Mouse (Mus musculus) stomach, postnatal 0 days (tissue): ENCODE results near the gene Dnajc4. TPM values are rescaled to one million over a fixed set of nuclear protein-coding genes. Genes with fewer than 3 reads are reported as not detected.

Source experiments
- ATAC-seq: fragments of 200-750 bp; cut with Nextera tagmentation; 2 replicates; pipeline ENCODE4 v1.8.0; 2017; ENCODE audit not compliant: low FRiP score, low TSS enrichment
- DNase-seq: peaks from one replicate; pipeline ENCODE4 v3.0.0-alpha.2; 2016; ENCODE audit warnings: low spot score
- H3K27ac ChIP-seq: fragments of 300-500 bp; sonication (generic); replicated peaks from 2 replicates; pipeline ENCODE4 v1.5.1; 2014; ENCODE audit warnings: mild to moderate bottlenecking, control low read depth
- H3K27me3 ChIP-seq: fragments of 300-500 bp; sonication (generic); 2 replicates; pipeline ENCODE4 v1.6.1; 2014; ENCODE audit warnings: low read length; ENCODE audit not compliant: control insufficient read depth, insufficient read depth
- H3K36me3 ChIP-seq: fragments of 300-500 bp; sonication (generic); 2 replicates; pipeline ENCODE4 v1.6.1; 2014; ENCODE audit warnings: low read length, mixed read lengths; ENCODE audit not compliant: control insufficient read depth, insufficient read depth
- H3K4me1 ChIP-seq: fragments of 300-500 bp; sonication (generic); replicated peaks from 2 replicates; pipeline ENCODE4 v1.6.1; 2014; ENCODE audit warnings: antibody characterized with exemption; ENCODE audit not compliant: control insufficient read depth, insufficient read depth
- H3K4me2 ChIP-seq: fragments of 300-500 bp; sonication (generic); replicated peaks from 2 replicates; pipeline ENCODE4 v1.6.1; 2014; ENCODE audit warnings: low read depth, mild to moderate bottlenecking, control low read depth, moderate library complexity
- H3K4me3 ChIP-seq: fragments of 300-500 bp; sonication (generic); 2 replicates; pipeline ENCODE4 v1.5.1; 2014; ENCODE audit warnings: low read depth, low read length, control low read depth
- H3K9ac ChIP-seq: fragments of 300-500 bp; sonication (generic); 2 replicates; pipeline ENCODE4 v1.6.1; 2014; ENCODE audit warnings: mild to moderate bottlenecking, low read length, control low read depth, mixed read lengths
- H3K9me3 ChIP-seq: fragments of 300-500 bp; sonication (generic); 2 replicates; pipeline ENCODE4 v1.6.1; 2016; ENCODE audit warnings: low read length; ENCODE audit not compliant: control insufficient read depth
- CTCF ChIP-seq: IDR thresholded peaks from 2 replicates; pipeline ENCODE4 v1.5.1; 2016; ENCODE audit warnings: antibody characterized with exemption, low read depth, mild to moderate bottlenecking, moderate library complexity
- EP300 ChIP-seq: optimal IDR thresholded peaks from 2 replicates; pipeline ENCODE3; 2016; ENCODE audit warnings: antibody characterized with exemption
- WGBS: fragments of 180-500 bp; shearing (Covaris S2); extraction: QIAGEN DNeasy Blood & Tissue Kit; methylation state at CpG from one replicate; pipeline ENCODE4 v1.1.7; 2014; 5-methylcytosine and 5-hydroxymethylcytosine counted together
- polyA plus RNA-seq: library from polyadenylated mRNA; unstranded; fragments of >200 nt; fragmentation: Nextera tagmentation; extraction: Ambion mirVana; gene quantifications from 2 replicates; pipeline ENCODE4 v1.2.1, GENCODE M21; 2015

The Dnajc4 gene
- polyA plus RNA-seq, 1 experiment from 2014 or later: 33.0 TPM

GRCm38 (mm10) chr19:7034006-7034405 lies 41.6 kb upstream of the Dnajc4 start:
- WGBS: 94% methylated on average over 5 of the region's 5 CpGs
- no peak overlapping the region for H3K9ac ChIP-seq
- no peak overlapping the region for H3K4me3 ChIP-seq
- ATAC-seq (no peak), DNase-seq (no peak)
- no peak overlapping the region for H3K27ac ChIP-seq
- peaks cover 4% of the 10 kb centered on the region; the same call in 1 of the 2 replicates for H3K4me1 ChIP-seq
- no peaks in the 10 kb centered on the region for H3K27me3 ChIP-seq
- peaks cover 20% of the 10 kb centered on the region for H3K36me3 ChIP-seq
- H3K9me3 ChIP-seq: no peaks in the 10 kb centered on the region
- TF ChIP-seq CTCF: no peak
- no peak for TF ChIP-seq EP300
- no peak overlapping the region for H3K4me2 ChIP-seq

- no peak for DNase-seq
- ATAC-seq: no peak
- Histone ChIP-seq H3K27ac (no peak overlapping the region), H3K9me3 (no peaks in the 10 kb centered on the region), H3K27me3 (no peaks in the 10 kb centered on the region), H3K36me3 (peaks cover 38% of the 10 kb centered on the region), H3K4me1 (no peaks in the 10 kb centered on the region), H3K4me3 (no peak overlapping the region), H3K4me2 (no peak overlapping the region), H3K9ac (no peak overlapping the region)
- 92% methylated on average over 5 of the region's 5 CpGs for WGBS
- TF ChIP-seq CTCF: no peak
- TF ChIP-seq EP300: no peak
These were observed 37.2 kb upstream of the Dnajc4 start for GRCm38 (mm10) chr19:7029531-7029930.

GRCm38 (mm10) chr19:7020224-7020641 lies 27.9 kb upstream of the Dnajc4 start:
- no peak overlapping the region for H3K4me2 ChIP-seq
- peak; percentile 72 for ATAC-seq
- H3K27me3 ChIP-seq: no peaks in the 10 kb centered on the region
- no peak for TF ChIP-seq EP300
- peak; percentile 89 for TF ChIP-seq CTCF
- no peaks in the 10 kb centered on the region for H3K9me3 ChIP-seq
- no peaks in the 10 kb centered on the region for H3K4me1 ChIP-seq
- peaks cover 20% of the 10 kb centered on the region for H3K36me3 ChIP-seq
- no peak overlapping the region for H3K4me3 ChIP-seq
- DNase-seq: peak; percentile 71
- 37% methylated on average over 3 of the region's 3 CpGs for WGBS
- H3K27ac ChIP-seq: no peak overlapping the region
- no peak overlapping the region for H3K9ac ChIP-seq

- H3K9ac ChIP-seq: no peak within 1 kb of the TSS
- H3K27ac ChIP-seq: peak within 1 kb of the TSS; percentile 65; the same call in 1 of the 2 replicates
- peaks cover 16% of the 10 kb centered on the region for H3K36me3 ChIP-seq
These were observed 26.8 kb upstream of the Dnajc4 start, which contains the start of gene Fermt3 for GRCm38 (mm10) chr19:7019191-7019590. TSS of gene Fermt3 (minus strand) at chr19:7019469.

GRCm38 (mm10) chr19:7018546-7018945 lies 26.2 kb upstream of the Dnajc4 start:
- no peak for DNase-seq
- 87% methylated on average over 11 of the region's 11 CpGs for WGBS
- no peak overlapping the region for H3K9ac ChIP-seq
- H3K4me3 ChIP-seq: no peak overlapping the region
- no peak for TF ChIP-seq CTCF
- TF ChIP-seq EP300: no peak
- no peak for ATAC-seq
- no peaks in the 10 kb centered on the region for H3K27me3 ChIP-seq
- no peaks in the 10 kb centered on the region for H3K4me1 ChIP-seq
- H3K4me2 ChIP-seq: no peak overlapping the region; the same call in 1 of the 2 replicates
- H3K27ac ChIP-seq: peak overlapping the region; percentile 45; the same call in 1 of the 2 replicates
- peaks cover 14% of the 10 kb centered on the region for H3K36me3 ChIP-seq
- H3K9me3 ChIP-seq: no peaks in the 10 kb centered on the region

More at GRCm38 (mm10) chr19:7019191-7019590, 26.8 kb upstream of the Dnajc4 start, which contains the start of gene Fermt3:
- TF ChIP-seq EP300: no peak
- no peak for TF ChIP-seq CTCF
- Histone ChIP-seq H3K9me3 (no peaks in the 10 kb centered on the region), H3K27me3 (no peaks in the 10 kb centered on the region), H3K4me1 (no peaks in the 10 kb centered on the region), H3K4me2 (no peak within 1 kb of the TSS; the same call in 1 of the 2 replicates), H3K4me3 (no peak within 1 kb of the TSS)
- peak; percentile 67 for DNase-seq
- ATAC-seq: peak; percentile 71
- 59% methylated on average over 5 of the region's 5 CpGs for WGBS

- Histone ChIP-seq H3K4me2 (no peak overlapping the region), H3K4me1 (no peaks in the 10 kb centered on the region), H3K27me3 (no peaks in the 10 kb centered on the region), H3K4me3 (no peak overlapping the region), H3K27ac (peak overlapping the region; percentile 53), H3K9ac (no peak overlapping the region), H3K9me3 (no peaks in the 10 kb centered on the region), H3K36me3 (peaks cover 10% of the 10 kb centered on the region; the same call in 1 of the 2 replicates)
- TF ChIP-seq CTCF (no peak), EP300 (no peak)
- ATAC-seq: no peak
- no peak for DNase-seq
- WGBS: 72% methylated on average over 12 of the region's 12 CpGs
These were observed 25.4 kb upstream of the Dnajc4 start for GRCm38 (mm10) chr19:7017541-7018457.
